Mouse (Mus musculus) embryonic fibroblast, embryonic 13.5 days (primary cell): ENCODE results near the gene Clstn3. TPM values are rescaled to one million over a fixed set of nuclear protein-coding genes. Genes with fewer than 3 reads are reported as not detected.
A peak's percentile ranks its signal among the peaks of the same experiment; 100 is the strongest.
"Not testable (repeated sequence)": the region's sequence is repeated elsewhere in the genome, so short reads cannot be mapped to it uniquely, and the experiment has no call there.

Experiments
- H3K27ac ChIP-seq: 2 replicates; pipeline ENCODE4 v1.5.1; 2012; ENCODE audit warnings: low read length, control low read depth, inconsistent platforms; ENCODE audit not compliant: insufficient read depth
- H3K4me1 ChIP-seq: 2 replicates; pipeline ENCODE4 v1.6.1; 2011; ENCODE audit warnings: low read length; ENCODE audit not compliant: control insufficient read depth, insufficient read depth
- H3K4me3 ChIP-seq: 2 replicates; pipeline ENCODE4 v1.5.1; 2011; ENCODE audit warnings: mild to moderate bottlenecking, control low read depth, low read length; ENCODE audit not compliant: insufficient read depth
- CTCF ChIP-seq: IDR thresholded peaks from 2 replicates; pipeline ENCODE4 v1.5.1; 2011; ENCODE audit warnings: mild to moderate bottlenecking, control low read depth, low read length, moderate library complexity, borderline replicate concordance; ENCODE audit not compliant: insufficient read depth
- POLR2A ChIP-seq: IDR thresholded peaks from 2 replicates; pipeline ENCODE4 v1.6.1; 2011; ENCODE audit warnings: low read depth, mild to moderate bottlenecking, control low read depth, low read length, moderate library complexity
- polyA plus RNA-seq: library from polyadenylated mRNA; stranded (reverse); fragments of >200 nt; gene quantifications from 2 replicates; pipeline ENCODE4 v1.2.4, GENCODE M21; 2011; ENCODE audit warnings: low read depth; ENCODE audit not compliant: missing spikeins, insufficient read length

Gene Clstn3
- polyA plus RNA-seq, 1 experiment, result 0.44 TPM

DNA sequence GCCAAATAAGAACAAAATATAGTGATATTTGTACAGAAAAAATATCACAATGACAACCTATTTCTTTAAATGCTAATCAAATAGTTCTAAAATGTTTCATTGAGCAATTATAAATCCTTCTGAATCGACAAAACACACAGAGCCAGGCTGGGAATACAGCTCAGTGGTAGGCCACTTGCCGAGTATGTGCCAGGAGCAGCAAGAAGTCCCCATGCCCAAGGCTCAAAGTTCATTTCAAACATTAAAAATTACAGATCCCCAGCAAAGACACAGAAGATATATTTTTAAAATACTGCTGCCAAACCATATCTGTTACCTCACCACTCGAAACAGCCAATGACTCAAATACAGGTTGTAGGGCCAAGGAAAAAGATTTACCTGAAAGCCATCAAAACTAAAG lies 45.9 kb downstream of the Clstn3 start:
- TF ChIP-seq POLR2A (no peak), CTCF (no peak)

DNA sequence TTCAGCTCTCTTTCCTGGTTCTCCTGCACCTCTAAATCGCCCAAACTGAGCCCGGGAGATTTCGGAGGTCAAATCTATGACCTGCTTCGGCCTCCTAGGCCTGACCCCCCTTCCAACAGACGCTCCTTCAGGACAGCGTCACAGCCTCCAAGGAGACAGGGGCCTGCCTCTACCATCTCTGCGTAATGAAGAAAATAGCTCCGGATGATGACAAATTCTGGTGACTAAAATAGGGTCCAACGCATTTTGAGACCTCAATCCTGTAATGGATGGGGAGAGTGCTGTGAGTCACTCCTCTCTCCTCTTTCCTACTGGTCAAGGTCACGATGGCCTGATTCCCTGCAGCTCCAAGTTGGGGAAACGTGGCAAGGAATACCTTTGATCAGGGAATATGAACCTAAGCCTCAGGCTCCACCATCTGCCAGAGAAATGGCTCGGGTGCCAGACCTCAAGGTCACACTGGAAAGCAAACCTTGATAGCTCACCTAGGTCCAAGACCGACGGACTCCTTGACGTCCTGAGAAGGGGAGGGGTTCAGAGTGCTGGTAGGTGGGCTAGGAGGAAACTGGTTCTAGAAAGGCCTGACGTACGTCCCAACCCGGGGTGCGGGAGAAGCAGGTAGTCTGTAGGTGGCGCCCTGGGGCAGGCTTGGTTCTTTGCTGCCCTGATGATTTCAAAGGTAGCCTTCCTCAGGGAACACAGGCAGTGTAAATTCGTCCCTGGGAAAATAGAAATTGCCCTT lies 49.1 kb downstream of the Clstn3 start:
- H3K27ac ChIP-seq, result peak overlapping the region; percentile 84
- TF ChIP-seq POLR2A (peak; percentile 38), CTCF (peak; percentile 49; the same call in 1 of the 2 replicates)
- H3K4me1 ChIP-seq, result peaks cover 4% of the 10 kb centered on the region; the same call in 1 of the 2 replicates
- peak overlapping the region; percentile 52 for H3K4me3 ChIP-seq

More for the DNA sequence above, 45.9 kb downstream of the Clstn3 start:
- Histone ChIP-seq H3K4me1 (no peaks in the 10 kb centered on the region), H3K27ac (no peak overlapping the region), H3K4me3 (no peak overlapping the region)

GRCm38 (mm10) chr6:124414927-124415325 lies 49.7 kb downstream of the Clstn3 start, which contains the start of gene Pex5:
TSS of gene Pex5 (minus strand) at chr6:124415067.
- Histone ChIP-seq H3K4me3 (peak within 1 kb of the TSS; percentile 84), H3K27ac (peak within 1 kb of the TSS; percentile 84), H3K4me1 (peaks cover 4% of the 10 kb centered on the region; the same call in 1 of the 2 replicates)
- TF ChIP-seq CTCF (no peak), POLR2A (peak; percentile 68)

GRCm38 (mm10) chr6:124414150-124414926 lies 50.3 kb downstream of the Clstn3 start:
- Histone ChIP-seq H3K4me1 (peaks cover 4% of the 10 kb centered on the region; the same call in 1 of the 2 replicates), H3K4me3 (peak overlapping the region; percentile 84), H3K27ac (peak overlapping the region; percentile 20; the same call in 1 of the 2 replicates)
- no peak for TF ChIP-seq POLR2A
- no peak for TF ChIP-seq CTCF

GRCm38 (mm10) chr6:124413770-124414149 lies 50.8 kb downstream of the Clstn3 start:
- Histone ChIP-seq H3K27ac (no peak overlapping the region; the same call in 1 of the 2 replicates), H3K4me1 (peaks cover 4% of the 10 kb centered on the region; the same call in 1 of the 2 replicates), H3K4me3 (peak overlapping the region; percentile 84)
- TF ChIP-seq POLR2A (no peak), CTCF (no peak)

DNA sequence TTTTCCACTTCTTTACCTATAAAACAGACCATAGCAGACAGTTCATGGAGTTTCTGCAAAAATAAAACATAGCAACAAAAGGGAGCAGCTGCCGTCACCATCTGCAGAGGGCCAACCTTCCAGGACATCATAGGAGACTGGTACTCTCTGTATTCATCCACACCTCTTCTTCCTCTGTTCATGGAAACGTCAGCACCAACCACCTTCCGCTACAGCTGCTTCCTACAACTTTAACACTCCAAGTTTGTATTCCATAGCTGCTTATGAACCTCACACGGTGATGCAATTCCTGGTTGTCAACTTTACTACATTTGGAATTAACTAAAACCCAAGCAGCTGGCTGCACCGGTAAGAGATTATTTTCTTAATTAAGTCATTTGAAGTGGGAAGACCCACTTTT lies 56.2 kb downstream of the Clstn3 start:
- no peak overlapping the region for H3K4me3 ChIP-seq

DNA sequence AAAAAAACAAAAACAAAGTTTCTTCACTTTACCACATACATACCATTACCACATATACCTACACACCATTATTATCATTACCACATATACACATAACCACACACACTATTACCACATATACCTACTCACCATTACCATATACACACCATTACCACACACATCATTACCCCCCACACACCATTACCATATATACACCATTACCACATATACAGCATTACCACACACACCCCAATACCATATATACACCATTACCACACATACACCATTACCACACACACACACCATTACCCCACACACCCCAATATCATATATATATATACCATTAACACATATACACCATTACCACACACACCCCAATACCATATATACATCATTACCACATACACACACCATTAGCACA lies 57.4 kb downstream of the Clstn3 start:
- H3K4me3 ChIP-seq, result no peak overlapping the region
- no peaks in the 10 kb centered on the region for H3K4me1 ChIP-seq
- no peak overlapping the region for H3K27ac ChIP-seq
- no peak for TF ChIP-seq CTCF
- no peak for TF ChIP-seq POLR2A

More for the DNA sequence above, 56.2 kb downstream of the Clstn3 start:
- H3K4me1 ChIP-seq, result peaks cover 3% of the 10 kb centered on the region; the same call in 1 of the 2 replicates
- TF ChIP-seq CTCF (no peak), POLR2A (no peak)
- no peak overlapping the region for H3K27ac ChIP-seq

DNA sequence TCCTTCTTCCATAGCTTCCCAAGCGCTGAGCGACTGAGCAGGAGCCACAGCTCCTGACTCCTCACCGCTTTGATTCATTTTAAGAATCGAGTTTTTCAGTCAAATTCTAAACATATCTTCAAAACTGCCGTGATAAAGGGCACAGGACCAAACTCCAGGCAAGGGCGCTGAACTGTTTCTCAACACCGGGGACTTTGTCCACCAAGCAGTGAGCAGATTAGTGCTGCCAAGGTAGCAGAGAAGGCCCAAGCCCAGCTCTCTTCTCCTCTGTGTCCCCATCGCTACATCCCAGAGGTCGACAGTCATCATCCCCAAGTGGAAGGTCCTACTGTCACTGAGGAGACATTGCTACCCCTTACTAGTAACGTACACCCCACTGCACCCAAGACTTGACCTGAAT lies 58.3 kb downstream of the Clstn3 start:
- Histone ChIP-seq H3K4me3 (no peak overlapping the region), H3K4me1 (no peaks in the 10 kb centered on the region)
- TF ChIP-seq CTCF (no peak), POLR2A (no peak)

GRCm38 (mm10) chr6:124399738-124400137 lies 64.9 kb downstream of the Clstn3 start:
- TF ChIP-seq POLR2A, result no peak
- no peak for TF ChIP-seq CTCF
- Histone ChIP-seq H3K4me3 (no peak overlapping the region), H3K4me1 (no peaks in the 10 kb centered on the region), H3K27ac (no peak overlapping the region)

More for the DNA sequence above, 58.3 kb downstream of the Clstn3 start:
- H3K27ac ChIP-seq, result no peak overlapping the region

GRCm38 (mm10) chr6:124394991-124395390 lies 69.6 kb downstream of the Clstn3 start:
- H3K27ac ChIP-seq, H3K4me1 ChIP-seq, H3K4me3 ChIP-seq: not testable (repeated sequence)

Other genes with a start within 250 kb of the Clstn3 start
- gene Vmn2r27, start 232.9 kb downstream of the Clstn3 start, polyA plus RNA-seq, result not detected in 2 replicates
- not detected in 2 replicates for gene Cd163, start 160.1 kb downstream of the Clstn3 start, polyA plus RNA-seq
- gene Pex5, start 49.7 kb downstream of the Clstn3 start, polyA plus RNA-seq, result 36.1 and 40.0 TPM in 2 replicates
- 3.3 and 3.6 TPM in 2 replicates for gene C1rl, start 28.3 kb upstream of the Clstn3 start, polyA plus RNA-seq
- gene C1ra, start 47.6 kb upstream of the Clstn3 start, polyA plus RNA-seq, result 15.4 and 30.1 TPM in 2 replicates
- 17.0 and 50.4 TPM in 2 replicates for gene C1s1, start 77.6 kb upstream of the Clstn3 start, polyA plus RNA-seq
- not detected in 2 replicates for gene C1rb, start 105.5 kb upstream of the Clstn3 start, polyA plus RNA-seq
- 0.42 TPM in 1 of 2 replicates, not detected in the other for gene C1s2, start 171.3 kb upstream of the Clstn3 start, polyA plus RNA-seq
- 51.4 and 67.0 TPM in 2 replicates for gene Lpcat3, start 198.2 kb upstream of the Clstn3 start, polyA plus RNA-seq
- 67.1 and 68.9 TPM in 2 replicates for gene Emg1, start 247.4 kb upstream of the Clstn3 start, polyA plus RNA-seq
- 249 and 253 TPM in 2 replicates for gene Phb2, start 247.5 kb upstream of the Clstn3 start, polyA plus RNA-seq